Mouse (Mus musculus) ZHBTc4 (cell line): ENCODE data around the gene Mrpl9.

ENCODE experiments used
- DNase-seq: peaks from one replicate; pipeline ENCODE4 v3.0.0-alpha.2; 2011; ENCODE audit warnings: low read depth, low spot score

The Mrpl9 gene

DNA sequence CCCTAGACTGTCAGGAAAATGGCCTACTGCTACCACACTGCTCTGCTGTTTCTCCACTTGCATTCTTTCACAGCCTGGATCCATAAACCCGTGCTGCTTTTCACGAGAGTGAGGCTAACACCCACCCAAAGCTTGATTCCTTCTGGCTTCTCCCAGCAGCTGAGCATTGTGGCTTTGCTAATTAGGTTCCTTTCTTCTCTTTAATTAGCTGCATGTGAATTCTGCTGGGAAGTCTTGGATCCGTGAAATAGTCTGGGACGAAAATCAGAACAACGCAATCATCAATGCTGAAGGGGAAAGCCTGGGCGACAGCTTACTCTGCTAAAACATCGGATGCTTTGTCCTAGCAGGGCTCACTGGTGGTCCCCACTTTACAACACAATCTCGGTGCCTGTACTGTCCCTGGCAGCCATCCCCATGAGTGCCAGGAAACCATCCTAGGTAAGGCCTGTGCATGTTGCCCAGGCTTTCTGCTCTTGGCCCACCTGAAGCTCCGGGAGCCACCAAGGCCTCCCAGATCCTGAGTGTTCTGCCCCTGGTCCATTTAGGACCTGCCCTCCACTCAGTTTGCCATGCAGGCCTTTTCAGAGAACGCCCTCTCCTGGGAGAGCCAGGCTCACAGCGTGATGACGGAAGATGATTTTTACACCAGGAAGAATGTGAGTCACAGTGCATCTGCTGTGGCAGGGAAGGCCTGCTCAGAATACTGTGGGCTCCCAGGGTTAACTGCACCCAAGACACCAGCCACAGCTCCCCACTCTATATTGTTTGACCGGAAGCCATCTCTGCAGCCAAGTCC, 22.7 kb downstream of the Mrpl9 start:
- peak; percentile 25 for DNase-seq

DNA sequence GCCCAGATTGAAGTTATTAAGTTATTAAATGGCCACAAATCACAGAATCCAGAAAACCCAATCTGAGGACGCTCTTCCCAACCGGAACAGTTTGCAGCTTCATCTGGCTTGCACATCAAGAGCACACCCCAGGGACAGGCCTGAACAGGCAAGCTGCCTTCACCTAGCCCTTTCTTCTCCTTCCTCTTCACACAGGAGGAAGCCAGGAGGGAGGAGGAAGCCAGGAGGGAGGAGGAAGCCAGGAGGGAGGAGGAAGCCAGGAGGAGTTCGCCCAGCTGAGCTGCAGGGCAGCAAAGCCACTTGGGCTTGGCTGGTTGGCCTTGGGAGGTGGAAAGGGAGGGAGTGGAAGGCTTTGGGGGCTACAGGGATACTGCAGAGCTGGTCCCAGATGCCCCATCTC, 25.8 kb downstream of the Mrpl9 start:
- DNase-seq, result no peak

DNA sequence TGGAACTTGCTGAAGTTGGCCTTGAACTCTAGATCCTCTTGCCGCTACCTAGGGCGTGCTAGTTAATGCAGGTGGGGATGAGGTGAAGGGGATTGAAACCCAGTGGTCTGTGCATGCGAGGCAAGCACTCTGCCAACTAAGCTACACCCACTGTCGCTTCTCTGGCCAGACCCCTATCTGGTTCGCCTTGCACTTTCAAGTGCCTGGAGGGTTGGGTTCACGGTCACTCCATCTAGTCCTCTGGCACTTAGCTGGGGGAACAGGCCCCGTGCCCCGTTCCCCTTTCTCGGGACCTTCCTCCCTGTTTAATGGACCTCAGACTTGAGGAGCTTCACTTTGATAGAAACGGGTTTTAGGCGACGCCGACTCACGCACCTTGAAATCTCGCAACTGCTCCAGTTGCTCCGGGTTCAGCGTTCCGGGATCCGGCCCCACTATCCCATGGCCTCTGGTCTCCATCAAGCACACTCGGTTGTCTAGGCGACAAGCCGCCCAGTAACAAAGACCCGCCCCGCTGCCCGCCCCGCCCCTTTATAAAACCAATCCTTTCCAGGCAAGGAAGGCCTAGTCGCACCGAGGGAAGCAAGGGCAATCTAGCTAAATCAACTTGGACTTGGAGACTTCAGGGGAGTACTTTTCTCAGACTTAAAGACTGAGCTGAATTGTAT, 29.5 kb downstream of the Mrpl9 start:
- DNase-seq, result peak; percentile 81

DNA sequence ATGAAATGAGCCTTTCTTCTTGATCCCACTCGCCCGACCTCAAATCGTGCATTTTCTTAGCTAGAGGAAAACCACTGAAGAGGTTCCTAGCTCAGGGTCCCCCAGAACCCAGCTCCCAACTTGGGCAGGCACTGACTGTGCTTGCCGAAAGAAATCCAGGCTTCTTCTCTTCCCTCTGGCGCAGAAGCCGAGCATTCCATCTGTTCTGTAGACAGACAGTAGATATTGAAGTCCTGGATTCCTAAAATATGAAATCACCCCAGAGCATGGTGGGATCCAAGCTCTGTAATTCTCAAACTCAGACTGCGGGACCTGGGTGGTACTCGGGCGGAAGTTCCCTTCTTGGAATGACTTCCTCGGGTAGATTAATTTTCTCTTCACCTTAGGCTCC, 30.0 kb downstream of the Mrpl9 start:
- no peak for DNase-seq

DNA sequence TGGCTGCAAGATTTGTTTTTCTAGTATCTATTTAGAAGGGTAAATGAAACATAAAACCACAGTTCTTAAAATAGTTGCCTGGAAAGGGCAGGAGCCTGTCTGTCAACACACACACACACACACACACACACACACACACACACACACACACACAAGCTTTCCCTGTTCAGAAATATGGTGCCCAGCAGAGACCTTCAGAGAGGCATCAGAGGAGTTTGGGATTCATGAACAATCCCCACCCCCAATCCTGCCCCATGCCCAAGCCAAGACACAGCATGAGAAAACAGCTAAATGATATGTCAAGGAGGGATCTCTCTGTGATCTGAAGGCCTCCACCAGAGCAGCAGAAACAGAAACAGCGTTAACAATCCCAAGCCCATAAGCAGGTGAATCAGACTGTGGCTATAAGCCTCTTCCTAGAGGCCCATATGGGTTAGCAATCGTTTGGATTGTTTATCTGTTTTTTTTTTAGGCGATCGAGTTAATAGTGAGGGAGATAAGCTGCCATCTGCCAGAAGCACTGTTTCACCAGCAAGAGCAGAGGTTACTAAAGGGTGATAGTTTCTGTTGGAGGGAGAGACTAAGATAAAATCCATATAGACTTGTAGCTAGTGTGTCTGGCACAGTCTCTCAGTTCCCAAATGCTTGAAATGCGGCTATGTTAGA, 30.6 kb downstream of the Mrpl9 start:
- no peak for DNase-seq

DNA sequence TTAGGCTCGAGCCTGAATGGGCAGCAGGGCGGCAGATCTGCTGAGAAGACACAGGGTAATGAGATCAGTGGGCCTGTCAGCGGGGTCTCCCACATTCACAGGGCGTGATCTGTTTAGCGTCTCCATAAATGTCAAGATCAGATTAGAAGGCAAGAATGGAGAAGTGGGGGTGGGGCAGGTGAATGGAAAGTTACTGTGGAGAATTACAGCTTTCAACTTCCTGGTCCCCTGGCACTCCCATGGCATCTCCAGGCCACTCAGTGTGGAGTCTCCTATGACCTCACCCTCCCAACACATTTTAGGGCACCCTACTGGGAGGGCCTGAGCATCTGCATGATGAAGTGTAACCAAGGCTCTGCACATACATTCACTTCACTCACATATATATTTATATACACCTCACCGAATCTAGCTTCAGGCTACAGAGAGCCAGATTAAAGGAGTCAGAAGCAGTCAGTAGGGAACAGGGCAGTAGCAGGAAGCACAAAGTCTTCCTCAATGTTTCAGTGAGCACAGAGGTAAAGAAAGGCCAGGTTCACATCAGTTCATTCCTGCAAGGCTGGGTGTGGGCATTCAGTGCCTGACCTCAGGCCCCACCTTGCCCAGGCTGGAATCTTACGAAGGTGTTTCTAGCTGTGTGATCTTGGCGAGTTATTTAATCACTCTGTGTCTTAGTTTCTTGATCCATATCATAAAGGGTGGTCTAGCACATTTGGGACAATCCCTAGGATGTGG, 33.4 kb downstream of the Mrpl9 start:
- no peak for DNase-seq

DNA sequence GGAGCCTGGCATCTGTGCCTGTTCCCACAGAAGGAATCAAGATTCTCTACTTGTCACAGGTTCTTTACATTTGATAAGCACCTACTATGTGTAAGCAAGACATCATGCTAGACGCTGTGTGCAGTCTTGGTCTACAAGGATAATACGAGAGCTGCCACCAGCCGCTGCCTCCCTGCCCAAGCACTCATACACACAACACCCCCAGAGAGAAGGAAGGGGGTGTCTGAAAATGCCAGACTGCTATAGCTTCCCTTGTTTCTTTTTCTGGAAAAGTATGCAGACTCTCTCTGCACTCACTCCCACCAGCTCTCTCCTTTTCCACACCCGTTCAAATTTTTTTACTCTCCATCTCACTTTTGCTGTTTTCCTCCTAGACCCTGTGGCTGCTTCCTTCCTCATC, 34.3 kb downstream of the Mrpl9 start:
- DNase-seq, result no peak

DNA sequence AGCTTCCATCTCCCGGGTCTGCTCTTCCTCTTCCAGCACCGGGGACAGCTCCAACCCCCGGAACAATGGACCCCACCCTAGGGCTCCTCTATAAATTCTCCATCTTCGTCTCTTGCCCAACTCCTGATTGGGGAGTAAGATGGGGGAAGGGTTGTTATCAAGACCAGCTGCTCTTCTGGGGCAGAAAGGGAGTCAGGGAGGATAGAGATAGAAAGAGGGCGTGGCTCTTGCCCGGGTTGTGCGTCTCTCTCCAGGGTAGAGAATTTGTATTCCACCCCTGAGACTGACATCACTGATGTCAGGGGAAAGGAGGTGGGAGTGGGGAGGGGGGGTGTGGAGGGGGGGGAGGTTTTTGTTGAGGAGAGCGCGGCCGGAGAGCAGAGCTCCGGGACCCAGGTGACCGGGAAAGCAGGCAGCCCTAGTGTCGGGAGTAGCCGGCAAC, 34.9 kb downstream of the Mrpl9 start, which contains the start of gene Celf3:
Gene Celf3, plus strand, starts transcription at position 315 of the 442 bp plus-strand sequence.
- peak; percentile 40 for DNase-seq

DNA sequence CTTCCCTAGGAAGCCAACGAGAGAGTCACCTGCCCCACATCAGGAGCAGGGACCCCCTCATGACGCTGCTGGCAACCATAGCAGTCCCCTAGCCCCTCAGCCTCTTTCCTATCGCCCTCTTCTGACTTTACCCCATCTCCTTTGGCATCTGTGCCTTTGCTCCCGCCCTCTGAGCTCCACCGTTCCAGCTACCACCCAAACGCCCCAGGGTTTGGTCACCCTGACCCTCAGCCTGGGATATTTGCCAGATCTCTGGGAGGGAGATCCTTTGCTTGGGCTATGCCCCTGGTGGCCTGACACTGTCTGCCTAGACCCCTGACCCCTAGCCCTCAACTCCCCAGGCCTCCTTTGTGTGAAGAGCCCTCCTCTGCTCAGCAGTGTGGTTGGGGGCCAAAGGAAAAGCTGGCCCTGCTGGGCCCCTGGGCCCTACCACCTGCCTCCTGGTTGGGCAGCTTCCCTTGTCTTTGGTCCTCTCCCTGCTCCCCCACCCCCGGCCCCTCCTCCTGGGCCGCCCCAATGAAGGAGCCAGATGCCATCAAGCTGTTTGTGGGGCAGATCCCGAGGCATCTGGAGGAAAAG, 35.6 kb downstream of the Mrpl9 start:
- DNase-seq, result no peak

DNA sequence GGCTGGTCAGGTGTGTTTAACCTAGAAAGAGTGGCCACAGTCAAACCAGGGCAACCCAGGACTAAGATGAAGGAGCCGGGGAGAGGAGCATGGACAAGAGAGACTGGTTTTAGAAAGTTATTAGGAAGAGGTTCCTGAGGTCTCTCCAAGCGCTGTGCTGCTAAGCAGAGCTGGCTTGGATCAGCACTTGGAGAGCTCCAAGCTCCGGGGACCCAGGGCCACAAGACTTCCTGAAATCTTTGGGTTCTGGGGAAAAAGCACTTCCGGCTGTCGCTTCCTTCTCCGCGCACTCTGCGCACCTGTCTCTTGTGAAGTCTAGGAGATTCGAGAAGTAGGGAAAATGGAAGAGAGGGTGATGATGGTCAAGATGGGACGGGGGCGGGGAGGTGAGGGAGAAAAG, 36.4 kb downstream of the Mrpl9 start:
- DNase-seq, result peak; percentile 50

DNA sequence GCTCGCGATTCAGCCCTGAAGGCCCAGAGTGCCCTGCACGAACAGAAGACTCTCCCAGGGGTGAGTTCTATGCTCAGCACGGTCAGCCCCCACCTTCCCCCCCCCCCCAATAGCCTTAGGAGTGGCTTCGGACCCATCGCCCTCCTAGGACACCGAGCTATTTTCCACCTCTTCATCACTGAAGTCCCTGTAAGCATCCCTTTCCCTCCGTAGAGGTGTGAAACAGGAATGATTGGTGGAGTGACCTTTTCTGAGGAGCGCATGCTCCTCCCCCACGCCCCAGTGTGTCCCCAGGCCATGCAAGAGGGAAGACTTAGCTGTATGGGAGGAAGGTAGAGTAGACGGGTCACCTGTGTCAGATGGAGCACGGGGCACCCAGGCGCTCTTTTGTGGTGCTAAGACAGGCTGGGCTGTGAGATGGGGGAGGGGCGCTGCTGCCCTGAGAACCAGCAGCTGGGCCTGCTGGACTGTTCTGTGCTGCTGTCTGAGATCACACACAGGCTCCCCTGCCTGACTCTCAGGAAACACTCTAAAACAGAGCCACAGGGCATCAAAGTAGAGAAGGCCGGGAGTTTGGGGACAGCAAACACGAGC, 37.3 kb downstream of the Mrpl9 start, which contains the start of gene Riiad1:
Gene Riiad1, minus strand, starts transcription at position 51 of the 594 bp plus-strand sequence.
- no peak for DNase-seq

DNA sequence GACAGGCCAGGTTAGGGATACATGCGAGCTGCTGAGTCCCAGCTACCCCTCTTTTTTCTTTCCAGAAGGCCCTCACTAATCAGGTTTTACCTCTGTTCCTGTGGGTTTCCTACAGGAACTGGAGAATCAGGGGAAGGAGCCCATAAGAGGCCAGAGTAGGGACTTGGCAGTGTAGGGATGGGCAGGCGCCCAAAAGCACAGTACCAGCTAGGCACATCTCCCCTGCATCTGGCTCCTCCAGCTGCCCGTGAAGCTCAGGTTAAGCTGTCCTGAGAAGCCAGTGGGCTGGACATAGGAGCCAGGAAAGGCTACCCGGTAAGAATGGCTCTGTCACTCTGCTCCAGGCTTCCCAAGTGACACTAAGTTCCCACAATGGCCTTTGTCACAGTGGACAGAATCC, 38.3 kb downstream of the Mrpl9 start:
- DNase-seq, result no peak

DNA sequence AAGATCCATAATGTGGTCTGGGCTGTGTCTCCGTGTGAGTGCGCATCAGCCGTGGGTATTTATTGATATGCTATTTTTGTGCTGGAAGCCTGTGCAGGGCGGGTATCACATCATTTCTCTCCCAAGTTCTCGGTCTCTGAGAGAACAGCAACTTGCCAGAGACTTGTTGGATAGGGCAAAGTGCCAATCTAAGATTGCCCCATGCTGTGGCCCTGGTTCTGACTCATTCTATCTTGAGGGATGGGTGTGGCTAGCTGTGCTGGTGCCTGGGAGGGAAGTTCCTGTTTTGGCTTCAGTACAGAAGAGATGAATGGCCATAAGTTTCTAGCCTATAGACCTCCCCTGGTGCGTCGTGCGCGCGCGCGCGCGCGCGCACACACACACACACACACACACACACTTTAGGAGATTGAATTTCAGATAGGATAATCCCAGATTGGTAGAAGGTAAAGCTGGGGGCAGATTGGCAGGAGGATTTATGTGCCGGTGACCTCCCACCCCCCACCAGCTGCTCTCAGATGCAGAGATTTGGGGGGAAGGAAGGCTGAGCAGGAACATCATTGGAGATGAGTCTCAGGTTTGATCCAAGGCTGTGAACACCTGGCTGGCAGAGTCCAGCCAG, 39.8 kb downstream of the Mrpl9 start:
- DNase-seq, result no peak

DNA sequence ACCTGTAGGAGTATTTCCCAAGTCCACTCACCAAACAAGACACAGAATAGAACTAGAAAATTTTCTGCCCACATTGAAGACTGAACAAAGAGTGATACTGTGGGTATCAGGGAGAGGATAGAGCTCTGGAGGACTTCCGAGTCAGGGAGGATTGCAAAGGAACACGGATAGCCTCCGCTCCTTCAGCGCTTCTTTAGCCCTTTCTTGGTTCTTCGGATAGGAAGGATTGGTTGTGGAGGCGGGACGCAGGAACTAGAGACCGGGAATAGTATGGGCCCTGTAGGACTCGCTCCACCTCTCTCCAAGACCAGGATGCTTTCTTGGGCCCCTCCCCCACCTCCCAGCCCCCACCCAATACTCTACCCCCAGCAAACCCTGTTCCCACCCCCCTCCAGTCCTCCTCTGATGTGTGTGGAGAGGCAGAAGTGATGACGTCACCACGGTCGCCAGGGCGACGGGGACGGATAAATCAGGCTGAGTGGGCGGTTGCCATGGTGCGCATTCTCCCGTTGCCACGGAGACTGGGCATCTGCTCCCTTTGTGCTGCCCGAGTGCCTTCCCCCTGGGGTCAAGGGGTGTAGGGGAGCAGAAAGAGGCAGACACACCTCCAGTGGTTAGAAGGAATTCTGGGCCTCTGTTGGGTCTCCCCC, 40.8 kb downstream of the Mrpl9 start:
- DNase-seq, result peak; percentile 60

DNA sequence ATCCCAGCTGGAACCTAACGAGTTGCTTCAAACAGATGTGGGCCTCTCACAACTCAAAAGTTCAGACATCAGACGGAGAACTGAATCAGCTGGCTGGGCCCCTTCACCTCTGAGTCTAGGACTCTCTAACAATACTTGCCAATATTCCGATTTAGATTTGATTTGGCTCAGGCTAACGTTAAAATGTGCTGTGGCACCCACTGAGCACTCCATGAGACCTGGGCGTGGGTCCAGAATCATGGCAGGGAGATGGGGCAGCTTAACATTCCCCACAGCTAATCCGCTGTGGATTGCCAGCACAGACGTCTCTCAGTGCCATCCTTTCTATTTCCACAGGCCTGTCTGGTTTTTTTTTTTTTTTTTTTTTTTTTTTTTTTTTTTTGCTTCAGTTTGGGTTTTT, 42.8 kb downstream of the Mrpl9 start:
- DNase-seq, result no peak

DNA sequence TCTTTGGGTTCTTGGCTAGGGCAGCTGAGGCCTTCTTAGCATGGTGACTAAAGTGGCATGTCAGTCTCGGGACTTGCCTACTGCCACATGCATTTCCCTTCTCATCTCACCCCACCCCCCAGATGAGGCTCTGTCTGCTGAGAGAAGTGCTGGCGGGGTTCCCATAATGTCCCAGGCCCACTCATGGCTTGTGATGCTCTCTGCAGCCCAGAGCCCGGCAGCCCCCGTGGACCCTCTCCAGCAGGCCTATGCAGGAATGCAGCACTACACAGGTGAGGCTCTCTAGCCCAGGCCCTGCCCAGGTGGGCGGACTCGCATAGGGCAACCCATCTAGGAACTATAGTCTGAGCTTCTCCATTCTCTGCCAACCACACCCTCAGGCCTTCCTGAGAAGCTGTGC, 44.5 kb downstream of the Mrpl9 start:
- no peak for DNase-seq

DNA sequence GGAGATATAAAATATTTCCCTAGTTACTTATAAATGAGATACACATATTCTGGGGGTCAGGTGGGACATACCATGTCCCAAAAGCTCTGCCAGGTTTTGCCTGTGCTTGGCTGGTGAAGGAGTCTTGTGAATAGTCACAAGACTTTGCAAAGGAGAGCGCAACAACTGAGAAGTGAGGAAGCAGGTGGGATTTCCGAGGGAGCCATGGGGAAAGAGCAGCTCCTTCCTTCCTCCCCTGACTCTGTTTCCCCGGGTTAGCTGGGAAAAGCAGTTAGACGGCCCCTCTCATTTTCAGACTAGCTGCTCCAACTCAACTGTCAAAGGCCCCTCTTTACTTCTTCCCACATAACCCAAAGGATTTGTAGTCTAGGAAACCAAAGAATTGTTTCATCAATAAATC, 54.0 kb downstream of the Mrpl9 start:
- DNase-seq, result no peak
